Mouse (Mus musculus): ENCODE results near the gene Kcnab1.

- TF ChIP-seq CTCF (IDR thresholded peaks at IDR 0.05; ENCODE audit: low read depth), result no peak
- TF ChIP-seq EP300 (IDR thresholded peaks at IDR 0.05; ENCODE audit: low read depth), result no peak
Measured at GRCm38 (mm10) chr3:65213725-65214124, 104.5 kb downstream of the Kcnab1 start.
